Mouse (Mus musculus) embryonic facial prominence, embryonic 15.5 days (tissue): Measurements from ENCODE around the gene Olfr1137. TPM values are rescaled to one million over a fixed set of nuclear protein-coding genes. Genes with fewer than 3 reads are reported as not detected.

Experiments
- ATAC-seq: fragments of 200-750 bp; cut with Nextera tagmentation; 2 replicates; pipeline ENCODE4 v1.8.0; 2017; ENCODE audit warnings: low read depth, moderate TSS enrichment; ENCODE audit not compliant: insufficient number of reproducible peaks, low FRiP score, low TSS enrichment
- H3K27ac ChIP-seq: fragments of 300-500 bp; sonication (generic); replicated peaks from 2 replicates; pipeline ENCODE4 v1.5.1; 2015; ENCODE audit warnings: mild to moderate bottlenecking, inconsistent platforms
- H3K27me3 ChIP-seq: fragments of 300-500 bp; sonication (generic); 2 replicates; pipeline ENCODE4 v1.6.1; 2015; ENCODE audit warnings: inconsistent platforms
- H3K36me3 ChIP-seq: fragments of 300-500 bp; sonication (generic); 2 replicates; pipeline ENCODE4 v1.6.1; 2015; ENCODE audit warnings: mild to moderate bottlenecking, inconsistent platforms
- H3K4me1 ChIP-seq: fragments of 300-500 bp; sonication (generic); 2 replicates; pipeline ENCODE4 v1.6.1; 2015; ENCODE audit warnings: inconsistent platforms
- H3K4me2 ChIP-seq: fragments of 300-500 bp; sonication (generic); replicated peaks from 2 replicates; pipeline ENCODE4 v1.6.1; 2015; ENCODE audit warnings: mild to moderate bottlenecking, inconsistent platforms
- H3K4me3 ChIP-seq: fragments of 300-500 bp; sonication (generic); replicated peaks from 2 replicates; pipeline ENCODE4 v1.5.1; 2015; ENCODE audit warnings: mild to moderate bottlenecking, inconsistent platforms
- H3K9ac ChIP-seq: fragments of 300-500 bp; sonication (generic); 2 replicates; pipeline ENCODE4 v1.6.1; 2015; ENCODE audit warnings: inconsistent platforms
- H3K9me3 ChIP-seq: fragments of 300-500 bp; sonication (generic); replicated peaks from 2 replicates; pipeline ENCODE4 v1.6.1; 2016; ENCODE audit warnings: inconsistent platforms
- WGBS: fragments of 180-500 bp; shearing (Covaris S2); methylation state at CpG from one replicate; pipeline ENCODE4 v1.1.7; 2015; 5-methylcytosine and 5-hydroxymethylcytosine counted together
- polyA plus RNA-seq: library from polyadenylated mRNA; unstranded; fragments of >200 nt; fragmentation: Nextera tagmentation; extraction: Ambion mirVana; gene quantifications from 2 replicates; pipeline ENCODE4 v1.2.1, GENCODE M21; 2015

Olfr1137 gene
- 0.16 TPM in 1 of 2 replicates, not detected in the other for polyA plus RNA-seq

DNA sequence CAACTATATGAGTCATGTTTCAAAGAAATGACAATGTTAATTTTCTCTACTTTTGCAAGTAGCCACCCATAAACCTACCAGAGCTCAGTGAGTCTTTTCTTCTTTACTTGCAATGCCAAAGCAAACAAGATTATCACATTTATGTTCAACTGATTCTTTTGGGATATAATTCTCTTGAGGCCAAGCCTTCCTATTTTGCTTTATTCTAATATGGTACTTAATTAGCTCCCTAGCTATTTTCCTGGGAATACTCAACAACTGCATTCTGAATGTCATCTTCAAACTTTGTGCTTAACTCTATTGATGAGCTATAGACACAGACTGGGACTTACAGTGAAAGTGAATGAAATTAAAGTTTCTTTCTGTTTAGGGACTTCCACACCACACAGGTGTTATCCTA is at the start of gene Olfr1137:
Olfr1137 (minus strand) TSS at position 101 of the 400 bp plus-strand sequence.
- Histone ChIP-seq H3K9ac (no peak within 1 kb of the TSS), H3K27me3 (no peaks in the 10 kb centered on the region), H3K9me3 (no peaks in the 10 kb centered on the region), H3K4me1 (no peaks in the 10 kb centered on the region), H3K36me3 (no peaks in the 10 kb centered on the region), H3K4me3 (no peak within 1 kb of the TSS), H3K4me2 (no peak within 1 kb of the TSS), H3K27ac (no peak within 1 kb of the TSS)
- ATAC-seq = no peak

DNA sequence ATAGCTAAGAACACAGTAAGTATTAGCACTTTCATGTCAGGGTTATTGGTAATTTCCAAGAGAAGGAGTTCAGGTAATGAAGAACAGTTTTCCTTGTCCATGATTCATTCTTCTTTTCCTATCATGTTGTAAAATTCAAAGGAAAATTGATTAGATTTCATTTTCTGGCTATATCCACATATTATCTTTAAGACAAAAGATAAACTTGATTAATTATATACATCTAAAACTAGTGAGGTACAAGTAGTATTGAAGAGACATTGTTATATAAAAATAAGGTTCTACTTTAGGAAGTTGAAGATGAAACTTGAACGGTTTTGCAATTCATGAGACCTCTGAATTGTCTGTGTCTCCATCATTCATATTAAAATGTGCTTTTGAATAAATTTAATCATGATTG is 40.9 kb upstream of the Olfr1137 start, which contains the start of gene Olfr1141:
Olfr1141 (minus strand) TSS at position 101 of the 400 bp plus-strand sequence.
- Histone ChIP-seq H3K4me2 (no peak within 1 kb of the TSS), H3K27ac (no peak within 1 kb of the TSS), H3K36me3 (no peaks in the 10 kb centered on the region), H3K9ac (no peak within 1 kb of the TSS), H3K9me3 (no peaks in the 10 kb centered on the region), H3K4me3 (no peak within 1 kb of the TSS), H3K27me3 (no peaks in the 10 kb centered on the region), H3K4me1 (no peaks in the 10 kb centered on the region)
- 70% methylated on average over 1 of the region's 1 CpGs for WGBS
- no peak for ATAC-seq

DNA sequence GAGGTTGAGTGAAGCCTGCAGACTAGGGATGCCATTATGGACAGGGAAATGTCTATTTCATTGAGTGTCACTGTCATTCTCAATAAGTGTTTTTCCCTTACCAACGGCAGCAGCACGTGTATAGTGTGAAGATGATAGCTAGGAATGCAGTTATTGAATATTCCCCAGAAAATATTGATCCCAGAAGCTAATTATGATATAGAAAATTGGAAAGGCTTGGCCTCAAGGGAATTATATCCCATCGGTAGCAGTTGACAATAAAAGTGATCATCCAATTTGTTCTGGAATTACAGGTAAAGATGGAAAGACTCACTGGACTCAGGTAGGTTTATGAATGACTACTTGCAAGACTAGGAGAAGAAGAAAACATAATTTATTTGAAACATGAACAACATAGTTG is 30.5 kb upstream of the Olfr1137 start, which contains the start of gene Olfr1140:
Olfr1140 (plus strand) TSS at position 301 of the 400 bp plus-strand sequence.
- WGBS = 72% methylated on average over 3 of the region's 3 CpGs
- ATAC-seq = no peak

DNA sequence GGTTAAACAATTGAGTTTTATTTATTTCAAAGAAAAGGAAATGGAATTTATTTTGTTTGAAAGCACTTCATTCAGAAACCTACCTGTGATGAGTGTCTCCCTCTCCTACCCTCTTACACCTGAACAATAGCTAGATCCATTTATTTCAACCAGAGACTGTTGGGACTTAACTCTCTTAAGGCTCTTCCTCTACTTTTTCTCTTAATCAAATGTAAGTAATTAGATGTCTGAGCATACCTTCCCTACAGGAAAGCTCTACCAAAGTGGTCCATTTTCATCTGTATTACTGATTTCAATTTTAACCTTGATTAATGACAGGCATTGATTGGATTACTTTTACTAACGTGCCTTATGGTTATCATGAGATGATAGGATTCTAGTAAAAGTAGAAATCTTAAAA is 26.9 kb upstream of the Olfr1137 start, which contains the start of gene Olfr1138:
Olfr1138 (minus strand) TSS at position 101 of the 400 bp plus-strand sequence.
- ATAC-seq = no peak
- Histone ChIP-seq H3K36me3 (no peaks in the 10 kb centered on the region), H3K4me2 (no peak within 1 kb of the TSS), H3K9ac (no peak within 1 kb of the TSS), H3K4me1 (no peaks in the 10 kb centered on the region), H3K27me3 (no peaks in the 10 kb centered on the region), H3K4me3 (no peak within 1 kb of the TSS), H3K27ac (no peak within 1 kb of the TSS), H3K9me3 (no peaks in the 10 kb centered on the region)
- 75% methylated on average over 1 of the region's 1 CpGs for WGBS

More for the DNA sequence above, 30.5 kb upstream of the Olfr1137 start, which contains the start of gene Olfr1140:
- Histone ChIP-seq H3K27ac (no peak within 1 kb of the TSS), H3K4me1 (no peaks in the 10 kb centered on the region), H3K4me2 (no peak within 1 kb of the TSS), H3K27me3 (no peaks in the 10 kb centered on the region), H3K36me3 (no peaks in the 10 kb centered on the region), H3K9me3 (no peaks in the 10 kb centered on the region), H3K4me3 (no peak within 1 kb of the TSS), H3K9ac (no peak within 1 kb of the TSS)

DNA sequence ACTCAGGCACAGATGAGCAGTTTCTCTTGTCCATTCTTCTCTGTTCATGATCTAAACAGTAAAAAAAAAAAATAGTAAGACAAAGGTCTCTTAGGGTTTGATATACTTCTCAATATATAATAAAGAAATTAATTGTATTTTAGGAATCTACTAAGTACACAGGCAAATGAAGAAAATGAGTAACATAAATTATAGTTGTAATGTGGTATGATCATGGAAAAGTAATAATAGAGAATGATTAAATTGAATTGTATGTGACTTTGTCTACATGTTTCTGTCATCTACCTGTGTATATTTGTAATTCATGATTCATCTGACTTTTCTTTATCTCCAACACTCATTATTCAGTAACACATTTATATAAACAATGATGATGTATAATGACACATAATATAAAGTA is 19.1 kb downstream of the Olfr1137 start, which contains the start of gene Olfr1136:
Olfr1136 (minus strand) TSS at position 101 of the 400 bp plus-strand sequence.
- Histone ChIP-seq H3K4me1 (no peaks in the 10 kb centered on the region), H3K4me3 (no peak within 1 kb of the TSS), H3K4me2 (no peak within 1 kb of the TSS), H3K36me3 (no peaks in the 10 kb centered on the region), H3K9ac (no peak within 1 kb of the TSS), H3K27me3 (no peaks in the 10 kb centered on the region), H3K9me3 (no peaks in the 10 kb centered on the region), H3K27ac (no peak within 1 kb of the TSS)
- no peak for ATAC-seq

DNA sequence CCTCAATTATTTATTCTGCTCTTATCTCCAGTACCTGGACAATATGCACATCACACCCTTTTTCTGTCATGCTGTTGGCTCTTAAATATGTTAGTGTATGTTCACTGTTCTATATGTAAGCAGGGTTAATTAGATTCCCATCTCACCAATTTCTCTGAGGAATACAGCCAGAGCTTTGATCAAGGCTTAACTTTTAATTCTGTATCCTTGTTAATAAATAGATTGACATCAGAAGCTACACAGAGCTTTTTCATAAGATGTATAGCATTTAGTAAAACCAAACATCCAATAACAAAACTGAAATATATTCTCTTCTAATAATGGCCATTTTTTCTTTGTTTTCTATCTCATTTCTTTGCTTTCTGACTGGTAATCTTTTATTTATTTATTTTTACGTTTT is 39.4 kb downstream of the Olfr1137 start, which contains the start of gene Olfr1135:
Olfr1135 (minus strand) TSS at position 101 of the 400 bp plus-strand sequence.
- no peak within 1 kb of the TSS for H3K4me2 ChIP-seq
- 12% methylated on average over 1 of the region's 1 CpGs for WGBS
- H3K9me3 ChIP-seq = no peaks in the 10 kb centered on the region
- no peak within 1 kb of the TSS for H3K9ac ChIP-seq
- no peaks in the 10 kb centered on the region for H3K27me3 ChIP-seq
- no peaks in the 10 kb centered on the region for H3K36me3 ChIP-seq
- ATAC-seq = no peak
- no peak within 1 kb of the TSS for H3K27ac ChIP-seq
- no peaks in the 10 kb centered on the region for H3K4me1 ChIP-seq
- no peak within 1 kb of the TSS for H3K4me3 ChIP-seq

Other genes starting within 250 kb of the Olfr1137 start
- gene Pramel7, start 216.1 kb downstream of the Olfr1137 start, polyA plus RNA-seq = not detected in 2 replicates
- not detected in 2 replicates for gene Pramel6, start 206.6 kb downstream of the Olfr1137 start, polyA plus RNA-seq
- gene Olfr153, start 181.4 kb downstream of the Olfr1137 start, polyA plus RNA-seq = not detected in 2 replicates
- not detected in 2 replicates for gene Olfr1128, start 167.6 kb downstream of the Olfr1137 start, polyA plus RNA-seq
- 0.17 TPM in 1 of 2 replicates, not detected in the other for gene Olfr1129, start 139.3 kb downstream of the Olfr1137 start, polyA plus RNA-seq
- gene Olfr1130, start 107.0 kb downstream of the Olfr1137 start, polyA plus RNA-seq = not detected in 2 replicates
- not detected in 2 replicates for gene Olfr1131, start 86.1 kb downstream of the Olfr1137 start, polyA plus RNA-seq
- not detected in 2 replicates for gene Olfr1132, start 75.6 kb downstream of the Olfr1137 start, polyA plus RNA-seq
- 0.24 and 0.49 TPM in 2 replicates for gene Olfr1133, start 65.8 kb downstream of the Olfr1137 start, polyA plus RNA-seq
- gene Olfr1134, start 54.7 kb downstream of the Olfr1137 start, polyA plus RNA-seq = not detected in 2 replicates
- gene Olfr1135, start 39.5 kb downstream of the Olfr1137 start, polyA plus RNA-seq = not detected in 2 replicates
- gene Olfr1136, start 19.2 kb downstream of the Olfr1137 start, polyA plus RNA-seq = not detected in 2 replicates
- gene Olfr1138, start 26.8 kb upstream of the Olfr1137 start, polyA plus RNA-seq = not detected in 2 replicates
- gene Olfr1140, start 30.6 kb upstream of the Olfr1137 start, polyA plus RNA-seq = 0.39 TPM in 1 of 2 replicates, not detected in the other
- not detected in 2 replicates for gene Olfr1141, start 40.8 kb upstream of the Olfr1137 start, polyA plus RNA-seq
- 0.17 TPM in 1 of 2 replicates, not detected in the other for gene Olfr152, start 66.3 kb upstream of the Olfr1137 start, polyA plus RNA-seq
- 0.27 TPM in 1 of 2 replicates, not detected in the other for gene Olfr1143, start 87.4 kb upstream of the Olfr1137 start, polyA plus RNA-seq
- not detected in 2 replicates for gene Olfr1145, start 96.6 kb upstream of the Olfr1137 start, polyA plus RNA-seq
- gene Olfr1148, start 117.4 kb upstream of the Olfr1137 start, polyA plus RNA-seq = not detected in 2 replicates
- gene Olfr1150-ps1, start 130.8 kb upstream of the Olfr1137 start, polyA plus RNA-seq = 0.04 TPM in 1 of 2 replicates, not detected in the other
- not detected in 2 replicates for gene Olfr1151, start 142.7 kb upstream of the Olfr1137 start, polyA plus RNA-seq
- 0.05 TPM in 1 of 2 replicates, not detected in the other for gene Olfr1152, start 153.3 kb upstream of the Olfr1137 start, polyA plus RNA-seq
- gene Olfr1153, start 181.8 kb upstream of the Olfr1137 start, polyA plus RNA-seq = not detected in 2 replicates
- gene Olfr1154, start 192.0 kb upstream of the Olfr1137 start, polyA plus RNA-seq = not detected in 2 replicates
- 0.17 TPM in 1 of 2 replicates, not detected in the other for gene Olfr1155, start 232.0 kb upstream of the Olfr1137 start, polyA plus RNA-seq
- gene Olfr1156, start 239.9 kb upstream of the Olfr1137 start, polyA plus RNA-seq = 0.07 TPM in 1 of 2 replicates, not detected in the other